Mouse (Mus musculus) brain, embryonic 14.5 days (tissue): ENCODE results near the gene Bmp7.

Experiments
- CTCF ChIP-seq: fragments of 200-500 bp; IDR thresholded peaks from 2 replicates; pipeline ENCODE4 v1.5.1; 2012; ENCODE audit warnings: inconsistent platforms, mild to moderate bottlenecking, moderate library complexity, borderline replicate concordance; ENCODE audit not compliant: insufficient read depth, insufficient read length; ENCODE audit errors: extremely low read depth
- POLR2A ChIP-seq: fragments of 200-500 bp; IDR thresholded peaks from 2 replicates; pipeline ENCODE4 v1.6.1; 2012; ENCODE audit warnings: mild to moderate bottlenecking, inconsistent platforms, borderline replicate concordance; ENCODE audit not compliant: poor library complexity, insufficient read depth, insufficient read length, severe bottlenecking; ENCODE audit errors: extremely low read depth

DNA sequence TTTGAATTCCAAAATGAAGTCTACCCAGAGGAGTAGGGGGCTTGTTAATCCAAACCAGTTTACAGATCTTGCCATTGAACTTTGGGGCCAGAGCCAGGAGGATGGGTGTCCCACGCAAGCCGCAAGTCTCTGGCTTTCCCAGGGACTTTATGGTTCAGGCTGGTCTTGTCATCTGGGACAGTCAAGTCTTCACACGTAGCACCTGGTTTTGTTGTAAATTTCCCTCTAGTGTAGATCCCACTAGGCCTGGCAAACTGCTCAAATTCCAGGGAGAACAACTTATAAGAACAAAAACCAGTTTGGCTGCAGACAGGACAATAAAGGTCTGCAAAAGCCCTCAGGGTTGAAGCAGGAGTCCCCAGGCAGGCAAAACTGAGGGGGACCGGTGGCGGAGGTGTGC is 3.3 kb downstream of the Bmp7 start:
- TF ChIP-seq CTCF (no peak), POLR2A (no peak)
